Mouse (Mus musculus) neural tube, embryonic 13.5 days (tissue): ENCODE measurements around the gene L3mbtl2. TPM values are rescaled to one million over a fixed set of nuclear protein-coding genes. Genes with fewer than 3 reads are reported as not detected.
"Not testable (repeated sequence)": the region's sequence is repeated elsewhere in the genome, so short reads cannot be mapped to it uniquely, and the experiment has no call there.

Experiments
- ATAC-seq: fragments of 200-750 bp; cut with Nextera tagmentation; 2 replicates; pipeline ENCODE4 v1.8.0; 2017; ENCODE audit warnings: low read depth, mild to moderate bottlenecking, moderate TSS enrichment, moderate library complexity
- H3K27ac ChIP-seq: fragments of 300-500 bp; sonication (generic); replicated peaks from 2 replicates; pipeline ENCODE4 v1.5.1; 2015; ENCODE audit warnings: moderate library complexity, mild to moderate bottlenecking, inconsistent platforms
- H3K27me3 ChIP-seq: fragments of 300-500 bp; sonication (generic); 2 replicates; pipeline ENCODE4 v1.6.1; 2015; ENCODE audit warnings: mild to moderate bottlenecking, inconsistent platforms
- H3K36me3 ChIP-seq: fragments of 300-500 bp; sonication (generic); 2 replicates; pipeline ENCODE4 v1.6.1; 2015; ENCODE audit warnings: mild to moderate bottlenecking, inconsistent platforms
- H3K4me1 ChIP-seq: fragments of 300-500 bp; sonication (generic); replicated peaks from 2 replicates; pipeline ENCODE4 v1.6.1; 2015; ENCODE audit warnings: inconsistent platforms
- H3K4me2 ChIP-seq: fragments of 300-500 bp; sonication (generic); 2 replicates; pipeline ENCODE4 v1.6.1; 2015; ENCODE audit warnings: inconsistent platforms, mild to moderate bottlenecking, moderate library complexity
- H3K4me3 ChIP-seq: fragments of 300-500 bp; sonication (generic); 2 replicates; pipeline ENCODE4 v1.5.1; 2015; ENCODE audit warnings: mild to moderate bottlenecking, inconsistent platforms
- H3K9ac ChIP-seq: fragments of 300-500 bp; sonication (generic); 2 replicates; pipeline ENCODE4 v1.6.1; 2015; ENCODE audit warnings: moderate library complexity, mild to moderate bottlenecking, inconsistent platforms
- H3K9me3 ChIP-seq: fragments of 300-500 bp; sonication (generic); 2 replicates; pipeline ENCODE4 v1.6.1; 2016; ENCODE audit warnings: inconsistent platforms
- WGBS: fragments of 180-500 bp; shearing (Covaris S2); methylation state at CpG from one replicate; pipeline ENCODE4 v1.1.7; 2015; 5-methylcytosine and 5-hydroxymethylcytosine counted together
- polyA plus RNA-seq: library from polyadenylated mRNA; unstranded; fragments of >200 nt; fragmentation: Nextera tagmentation; extraction: Ambion mirVana; gene quantifications from 2 replicates; pipeline ENCODE4 v1.2.1, GENCODE M21; 2015

The L3mbtl2 gene
- polyA plus RNA-seq, 1 experiment from 2014 or later, result 27.0 TPM

GRCm38 (mm10) chr15:81693967-81694881 is 30.5 kb downstream of the L3mbtl2 start:
- Histone ChIP-seq H3K27me3 (peaks cover 57% of the 10 kb centered on the region), H3K27ac (0 out of 2 replicates have a peak overlapping the region, but pooled peaks have one; percentile 9)
- peak; percentile 84 for ATAC-seq

GRCm38 (mm10) chr15:81694891-81695290 is 31.2 kb downstream of the L3mbtl2 start:
- H3K9me3 ChIP-seq, result no peaks in the 10 kb centered on the region
- H3K9ac ChIP-seq, result peak overlapping the region; percentile 79
- 0 out of 2 replicates have a peak, but pooled peaks have one; percentile 0 for ATAC-seq
- peak overlapping the region; percentile 85 for H3K4me2 ChIP-seq
- peaks cover 57% of the 10 kb centered on the region for H3K27me3 ChIP-seq
- WGBS, result 23% methylated on average over 19 of the region's 19 CpGs
- no peak overlapping the region for H3K27ac ChIP-seq
- no peaks in the 10 kb centered on the region for H3K36me3 ChIP-seq
- H3K4me3 ChIP-seq, result peak overlapping the region; percentile 53
- H3K4me1 ChIP-seq, result peaks cover 25% of the 10 kb centered on the region

More at GRCm38 (mm10) chr15:81693967-81694881, 30.5 kb downstream of the L3mbtl2 start:
- Histone ChIP-seq H3K36me3 (no peaks in the 10 kb centered on the region), H3K9ac (peak overlapping the region; percentile 79), H3K4me2 (peak overlapping the region; percentile 85), H3K9me3 (no peaks in the 10 kb centered on the region), H3K4me1 (peaks cover 25% of the 10 kb centered on the region), H3K4me3 (peak overlapping the region; percentile 53)
- under 1% methylated on average over 103 of the region's 107 CpGs for WGBS

GRCm38 (mm10) chr15:81697175-81697574 is 33.5 kb downstream of the L3mbtl2 start, which contains the start of gene Chadl:
Chadl (minus strand) TSS chr15:81697287.
- Histone ChIP-seq H3K4me2 (peak within 1 kb of the TSS; percentile 29), H3K27ac (no peak within 1 kb of the TSS), H3K36me3 (peaks cover 3% of the 10 kb centered on the region; the same call in 1 of the 2 replicates), H3K9ac (no peak within 1 kb of the TSS), H3K27me3 (peaks cover 48% of the 10 kb centered on the region), H3K4me1 (peaks cover 25% of the 10 kb centered on the region), H3K9me3 (no peaks in the 10 kb centered on the region), H3K4me3 (no peak within 1 kb of the TSS)
- 53% methylated on average over 7 of the region's 7 CpGs for WGBS
- peak; percentile 32; the same call in 1 of the 2 replicates for ATAC-seq

- Histone ChIP-seq H3K4me2 (no peak overlapping the region), H3K9me3 (no peaks in the 10 kb centered on the region), H3K36me3 (peaks cover 10% of the 10 kb centered on the region), H3K9ac (no peak overlapping the region), H3K4me1 (peaks cover 23% of the 10 kb centered on the region), H3K4me3 (no peak overlapping the region), H3K27ac (no peak overlapping the region), H3K27me3 (peaks cover 42% of the 10 kb centered on the region)
- ATAC-seq, result no peak
- 55% methylated on average over 3 of the region's 3 CpGs for whole genome bisulfite sequencing
Observed at GRCm38 (mm10) chr15:81697847-81698246, 34.2 kb downstream of the L3mbtl2 start.

- Histone ChIP-seq H3K4me1 (peaks cover 16% of the 10 kb centered on the region), H3K4me2 (no peak overlapping the region), H3K9ac (no peak overlapping the region), H3K36me3 (peaks cover 17% of the 10 kb centered on the region), H3K9me3 (no peaks in the 10 kb centered on the region), H3K4me3 (no peak overlapping the region), H3K27ac (no peak overlapping the region), H3K27me3 (peaks cover 35% of the 10 kb centered on the region)
- 72% methylated on average over 2 of the region's 2 CpGs for WGBS
- no peak for ATAC-seq
Observed at GRCm38 (mm10) chr15:81698532-81698931, 34.8 kb downstream of the L3mbtl2 start.

- no peak for ATAC-seq
- WGBS, result 60% methylated on average over 2 of the region's 2 CpGs
Observed at GRCm38 (mm10) chr15:81700161-81700560, 36.5 kb downstream of the L3mbtl2 start.

GRCm38 (mm10) chr15:81700601-81701000 is 36.9 kb downstream of the L3mbtl2 start:
- Histone ChIP-seq H3K4me1 (no peaks in the 10 kb centered on the region; the same call in 1 of the 2 replicates), H3K9ac (no peak overlapping the region), H3K4me2 (no peak overlapping the region), H3K36me3 (peaks cover 37% of the 10 kb centered on the region), H3K4me3 (no peak overlapping the region), H3K27ac (no peak overlapping the region), H3K9me3 (no peaks in the 10 kb centered on the region), H3K27me3 (peaks cover 16% of the 10 kb centered on the region)
- no peak for ATAC-seq
- 86% methylated on average over 8 of the region's 8 CpGs for WGBS

More at GRCm38 (mm10) chr15:81700161-81700560, 36.5 kb downstream of the L3mbtl2 start:
- Histone ChIP-seq H3K36me3 (peaks cover 33% of the 10 kb centered on the region), H3K4me2 (no peak overlapping the region), H3K27ac (no peak overlapping the region), H3K27me3 (peaks cover 20% of the 10 kb centered on the region), H3K9me3 (no peaks in the 10 kb centered on the region), H3K4me3 (no peak overlapping the region), H3K9ac (no peak overlapping the region), H3K4me1 (no peaks in the 10 kb centered on the region; the same call in 1 of the 2 replicates)

- H3K27ac ChIP-seq, ATAC-seq, H3K4me1 ChIP-seq, H3K9ac ChIP-seq, H3K4me2 ChIP-seq, H3K4me3 ChIP-seq, H3K9me3 ChIP-seq, H3K27me3 ChIP-seq: not testable (repeated sequence)
- H3K36me3 ChIP-seq, result peaks cover 45% of the 10 kb centered on the region
- 81% methylated on average over 4 of the region's 4 CpGs for WGBS
Observed at GRCm38 (mm10) chr15:81701350-81701749, 37.7 kb downstream of the L3mbtl2 start.

- no peak for ATAC-seq
- no peaks in the 10 kb centered on the region for H3K27me3 ChIP-seq
- H3K4me3 ChIP-seq, result no peak overlapping the region
- H3K4me2 ChIP-seq, result no peak overlapping the region
- H3K4me1 ChIP-seq, result no peaks in the 10 kb centered on the region
- no peak overlapping the region for H3K27ac ChIP-seq
- no peak overlapping the region for H3K9ac ChIP-seq
- WGBS, result 82% methylated on average over 13 of the region's 13 CpGs
- H3K36me3 ChIP-seq, result peaks cover 55% of the 10 kb centered on the region
- no peaks in the 10 kb centered on the region for H3K9me3 ChIP-seq
Observed at GRCm38 (mm10) chr15:81702306-81703093, 38.8 kb downstream of the L3mbtl2 start.

- Histone ChIP-seq H3K27me3 (no peaks in the 10 kb centered on the region), H3K4me3 (no peak overlapping the region), H3K36me3 (peaks cover 61% of the 10 kb centered on the region), H3K9me3 (no peaks in the 10 kb centered on the region), H3K4me2 (no peak overlapping the region), H3K9ac (no peak overlapping the region), H3K27ac (no peak overlapping the region), H3K4me1 (no peaks in the 10 kb centered on the region)
- no peak for ATAC-seq
- WGBS, result 84% methylated on average over 3 of the region's 3 CpGs
Observed at GRCm38 (mm10) chr15:81703094-81703489, 39.4 kb downstream of the L3mbtl2 start.

- ATAC-seq, result no peak
- no peaks in the 10 kb centered on the region for H3K27me3 ChIP-seq
- no peak overlapping the region for H3K4me3 ChIP-seq
- H3K36me3 ChIP-seq, result peaks cover 95% of the 10 kb centered on the region
- no peaks in the 10 kb centered on the region for H3K9me3 ChIP-seq
- H3K4me1 ChIP-seq, result no peaks in the 10 kb centered on the region
- 88% methylated on average over 11 of the region's 11 CpGs for WGBS
- H3K9ac ChIP-seq, result no peak overlapping the region
- no peak overlapping the region for H3K4me2 ChIP-seq
- no peak overlapping the region for H3K27ac ChIP-seq
Observed at GRCm38 (mm10) chr15:81708991-81709390, 45.3 kb downstream of the L3mbtl2 start.

- Histone ChIP-seq H3K36me3 (peaks cover 90% of the 10 kb centered on the region), H3K4me3 (no peak overlapping the region), H3K9me3 (no peaks in the 10 kb centered on the region), H3K4me1 (no peaks in the 10 kb centered on the region), H3K4me2 (no peak overlapping the region), H3K9ac (no peak overlapping the region), H3K27me3 (no peaks in the 10 kb centered on the region), H3K27ac (no peak overlapping the region)
- whole genome bisulfite sequencing, result 96% methylated on average over 1 of the region's 1 CpGs
- ATAC-seq, result no peak
Observed at GRCm38 (mm10) chr15:81709686-81710085, 46.0 kb downstream of the L3mbtl2 start.
